Mouse (Mus musculus) testis, postnatal 10 days (tissue): ENCODE measurements around the gene Twist2.
A peak's percentile ranks its signal among the peaks of the same experiment; 100 is the strongest.

ENCODE experiments used
- DNase-seq: peaks from one replicate; pipeline ENCODE4 v3.0.0; 2021; ENCODE audit warnings: low spot score

Twist2 gene

DNA sequence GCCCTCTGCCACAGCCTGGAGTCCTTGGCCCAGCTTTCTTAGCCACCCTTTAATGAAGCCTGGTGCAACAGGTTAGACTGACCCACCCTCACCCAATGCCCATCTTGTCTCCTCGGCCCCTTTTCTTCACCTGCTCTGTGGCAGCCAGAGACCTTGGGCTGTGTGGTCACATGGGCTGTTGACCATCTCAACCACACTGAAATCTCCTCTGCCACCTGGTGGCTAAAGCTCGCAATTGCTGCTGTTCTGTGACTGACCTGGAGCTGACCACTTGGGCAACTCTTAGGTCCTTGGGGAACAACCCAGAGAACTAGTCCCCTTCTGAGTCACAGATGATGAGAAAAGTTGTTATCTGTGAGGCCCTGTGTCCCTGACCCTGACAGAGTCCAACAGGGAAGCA, 73.4 kb downstream of the Twist2 start:
- peak; percentile 87 for DNase-seq

DNA sequence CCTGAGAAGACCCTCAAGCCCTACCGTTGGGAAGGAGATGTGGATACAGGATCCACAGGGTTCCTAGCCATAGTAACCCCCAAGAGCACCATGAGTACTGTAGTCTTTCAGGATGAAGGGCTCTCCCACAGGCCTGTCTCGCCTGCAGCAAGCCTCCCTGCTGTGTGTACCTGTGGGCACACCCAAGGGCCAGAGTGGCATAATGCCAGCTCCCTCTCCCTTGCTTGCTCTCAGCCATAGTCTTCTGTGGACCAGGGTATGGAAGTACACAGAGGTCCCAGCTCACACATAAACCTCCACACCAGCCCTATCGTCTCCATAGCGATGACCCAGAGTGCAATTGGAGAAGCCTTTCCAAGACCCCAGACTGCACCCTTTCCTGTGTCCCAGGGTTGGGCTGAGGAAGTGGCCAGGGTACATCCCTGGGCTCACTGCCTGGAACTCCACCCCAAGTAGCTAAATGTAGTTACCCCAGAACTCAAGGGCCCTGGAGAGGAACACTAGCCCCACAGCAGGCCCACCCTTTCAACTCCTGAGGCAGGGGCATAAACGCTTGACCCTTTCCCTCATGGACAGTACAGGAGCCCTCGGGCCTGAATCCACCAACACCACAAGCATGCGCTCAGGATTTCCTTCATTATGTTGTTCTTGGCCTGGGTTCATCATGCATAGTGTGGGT, 73.9 kb downstream of the Twist2 start:
- no peak for DNase-seq

DNA sequence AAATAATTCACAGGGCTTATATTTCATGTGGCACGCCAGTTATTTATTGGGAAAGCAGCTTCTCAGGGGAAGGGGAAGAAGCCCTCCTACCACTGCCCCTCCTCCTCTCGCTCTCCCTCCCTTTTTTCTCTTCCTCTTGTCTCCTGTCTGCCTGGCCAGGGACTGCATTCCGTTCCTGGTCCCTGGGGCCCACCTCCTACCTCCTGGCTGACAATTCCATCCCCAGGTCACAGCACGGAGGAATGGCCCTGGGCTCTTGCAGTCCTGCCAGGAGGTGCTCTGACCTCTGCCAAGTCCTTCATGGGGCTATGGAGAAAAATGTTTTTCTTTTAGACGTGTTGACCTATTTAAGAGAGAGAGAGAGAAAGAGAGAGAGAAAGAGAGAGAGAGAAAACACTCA, 77.4 kb downstream of the Twist2 start:
- DNase-seq, result no peak

DNA sequence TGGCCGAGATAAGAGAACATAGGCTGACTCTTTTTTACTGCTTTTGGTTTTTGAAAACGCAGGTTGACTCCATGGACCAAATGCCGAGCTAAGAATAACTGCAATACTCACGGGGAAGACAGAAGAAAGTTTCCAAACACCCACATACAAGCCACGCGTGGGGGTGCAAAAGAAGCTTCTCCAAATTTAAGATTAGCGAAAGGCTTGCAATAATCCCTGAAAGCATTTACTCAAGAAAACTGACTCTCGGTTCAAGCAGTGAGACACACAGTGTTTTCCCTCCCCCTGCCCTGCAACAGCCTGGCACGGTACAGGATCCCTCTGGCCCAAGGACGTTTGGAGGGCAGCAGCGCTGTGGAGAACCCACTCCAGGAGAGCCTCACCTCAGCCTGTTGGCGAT, 78.9 kb downstream of the Twist2 start:
- no peak for DNase-seq

DNA sequence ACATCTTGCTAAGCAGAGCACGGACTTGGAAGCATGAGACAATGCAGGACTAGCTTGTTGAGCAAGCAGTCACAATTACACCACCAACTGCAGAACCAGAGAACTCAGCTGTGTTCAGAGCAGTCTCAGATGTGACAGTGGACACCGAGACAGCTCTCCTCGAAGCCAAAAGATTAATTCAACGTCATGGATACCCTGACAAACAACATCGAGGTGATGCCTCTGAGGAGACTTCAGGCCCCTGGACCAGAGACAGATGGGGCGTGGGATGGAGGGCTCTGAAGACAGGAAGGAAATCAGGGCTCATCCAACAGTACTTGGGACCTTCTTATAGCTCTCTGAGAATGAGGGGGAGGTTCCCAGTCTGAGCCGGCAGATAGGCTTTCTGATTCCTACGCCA, 79.6 kb downstream of the Twist2 start:
- no peak for DNase-seq

DNA sequence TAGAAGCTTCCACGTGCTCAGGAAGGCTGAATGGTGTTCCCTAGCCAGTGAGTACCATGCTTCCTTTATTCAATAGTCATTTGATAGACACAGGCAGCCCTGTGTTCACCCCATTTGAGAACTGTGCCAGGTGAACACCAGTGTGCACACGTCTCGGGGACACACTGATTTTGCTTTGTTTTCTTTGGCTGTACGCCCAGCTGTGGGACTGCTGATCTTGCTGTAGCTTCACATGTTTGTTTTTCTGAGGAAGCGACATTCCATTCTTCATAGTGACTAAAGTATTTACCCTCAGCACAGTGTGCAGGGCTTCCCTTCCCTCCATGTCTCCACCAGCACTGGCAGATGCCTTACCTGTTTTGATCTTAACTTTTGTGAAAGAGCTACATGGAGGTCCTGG, 81.9 kb downstream of the Twist2 start:
- DNase-seq, result no peak

DNA sequence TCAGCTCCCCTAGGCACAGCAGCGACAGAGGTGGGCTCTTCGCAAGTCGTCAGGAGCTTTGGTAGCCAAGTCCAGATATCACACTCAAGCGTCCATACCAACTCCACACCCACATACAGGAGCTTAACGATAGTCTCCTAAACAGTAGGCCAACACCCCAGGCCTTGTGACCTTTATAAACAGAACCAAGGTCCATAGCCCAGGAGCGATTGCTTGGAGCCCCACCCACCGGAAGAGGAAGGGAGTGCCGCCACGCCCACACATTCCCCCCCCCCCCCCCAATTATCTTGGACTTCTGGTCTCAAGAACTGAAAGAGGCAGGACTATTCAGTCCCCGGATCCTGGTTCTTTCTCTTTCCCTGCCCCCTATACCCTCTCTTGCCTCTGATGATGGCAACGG, 92.3 kb downstream of the Twist2 start:
- no peak for DNase-seq

DNA sequence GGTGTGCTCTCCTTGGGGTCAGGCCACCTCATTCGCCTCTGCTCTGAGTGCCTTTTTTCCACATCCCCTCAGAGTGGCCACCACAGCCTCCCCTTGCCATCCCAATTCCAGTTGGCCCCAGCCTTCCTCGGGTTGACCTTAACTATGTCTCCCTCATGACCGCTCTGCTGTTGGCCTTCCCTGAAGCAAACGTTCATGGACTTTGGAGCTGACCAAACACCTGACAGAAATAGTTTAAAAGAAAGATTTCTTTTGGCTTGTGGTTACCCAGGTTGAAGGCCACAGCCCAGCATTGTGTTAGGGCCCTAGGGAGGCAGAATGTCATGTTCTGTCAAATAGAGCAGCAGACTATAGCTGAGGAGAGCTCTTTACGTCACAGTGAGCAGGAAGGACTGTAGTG, 93.0 kb downstream of the Twist2 start:
- no peak for DNase-seq

DNA sequence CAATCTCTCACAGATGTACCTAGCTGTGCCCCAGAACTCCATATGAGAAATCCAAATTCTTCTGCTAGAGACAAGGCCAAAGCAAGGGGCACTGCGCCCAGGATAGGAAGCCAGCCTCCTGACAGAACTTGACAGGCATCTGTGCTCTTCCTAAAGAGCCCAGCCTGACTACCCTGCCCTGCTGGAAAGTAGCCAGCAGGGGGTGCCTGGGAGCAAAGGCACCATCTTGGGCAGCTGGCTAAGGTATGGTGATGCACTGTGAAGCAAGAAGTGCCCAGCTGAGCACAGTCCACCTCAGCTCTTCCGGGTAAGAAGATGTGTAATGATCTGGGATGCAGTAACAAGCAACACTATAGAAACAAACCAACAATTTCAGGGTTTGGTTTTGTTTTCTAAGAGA, 95.8 kb downstream of the Twist2 start:
- no peak for DNase-seq
